Mouse (Mus musculus) liver, embryonic 14.5 days (tissue): Measurements from ENCODE around the gene Rin2. TPM values are rescaled to one million over a fixed set of nuclear protein-coding genes. Genes with fewer than 3 reads are reported as not detected.

Experiments used
- ATAC-seq: fragments of 200-750 bp; cut with Nextera tagmentation; 2 replicates; pipeline ENCODE4 v1.8.0; 2017; ENCODE audit warnings: moderate number of reproducible peaks, mild to moderate bottlenecking, moderate library complexity; ENCODE audit not compliant: insufficient read depth
- DNase-seq, 3 experiments: peaks; one replicate each; pipeline ENCODE4 v3.0.0-alpha.2; 2012 to 2013; ENCODE audit warnings: low read depth in 3 of 3, low spot score in 3 of 3
- H3K27ac ChIP-seq: fragments of 300-500 bp; sonication (generic); 2 replicates; pipeline ENCODE4 v1.5.1; 2014; ENCODE audit warnings: moderate library complexity, mild to moderate bottlenecking, control low read depth, inconsistent platforms
- H3K27me3 ChIP-seq: fragments of 300-500 bp; sonication (generic); 2 replicates; pipeline ENCODE4 v1.6.1; 2014; ENCODE audit warnings: mild to moderate bottlenecking, low read length, moderate library complexity; ENCODE audit not compliant: control insufficient read depth, insufficient read depth
- H3K36me3 ChIP-seq: fragments of 300-500 bp; sonication (generic); replicated peaks from 2 replicates; pipeline ENCODE4 v1.6.1; 2014; ENCODE audit warnings: low read depth; ENCODE audit not compliant: control insufficient read depth, insufficient read depth
- H3K4me1 ChIP-seq, 2 experiments: fragments of 200-500 bp in 1 of 2; fragments of 300-500 bp in 1 of 2; sonication (generic) in 1 of 2; replicated peaks; 2 replicates each; pipeline ENCODE4 v1.6.1; 2012 to 2014; ENCODE audit warnings: antibody characterized with exemption in 1 of 2, inconsistent platforms in 1 of 2, low read length in 1 of 2; ENCODE audit not compliant: control insufficient read depth in 2 of 2, insufficient read depth in 2 of 2
- H3K4me2 ChIP-seq: fragments of 300-500 bp; sonication (generic); 2 replicates; pipeline ENCODE4 v1.6.1; 2014; ENCODE audit warnings: low read depth, mild to moderate bottlenecking, control low read depth, moderate library complexity
- H3K4me3 ChIP-seq, 2 experiments: fragments of 200-500 bp in 1 of 2; fragments of 300-500 bp in 1 of 2; sonication (generic) in 1 of 2; 2 replicates each; pipeline ENCODE4 v1.5.1; 2012 to 2014; ENCODE audit warnings: low read depth in 2 of 2, low read length in 2 of 2, mild to moderate bottlenecking in 2 of 2, control low read depth in 1 of 2, inconsistent platforms in 1 of 2, moderate library complexity in 1 of 2; ENCODE audit not compliant: insufficient read depth in 1 of 2
- H3K9ac ChIP-seq: fragments of 300-500 bp; sonication (generic); replicated peaks from 2 replicates; pipeline ENCODE4 v1.6.1; 2014; ENCODE audit warnings: mild to moderate bottlenecking, control low read depth, moderate library complexity
- H3K9me3 ChIP-seq: fragments of 300-500 bp; sonication (generic); 2 replicates; pipeline ENCODE4 v1.6.1; 2016; ENCODE audit warnings: low read length, mixed read lengths; ENCODE audit not compliant: control insufficient read depth
- CTCF ChIP-seq: IDR thresholded peaks from 2 replicates; pipeline ENCODE4 v1.5.1; 2016; ENCODE audit warnings: antibody characterized with exemption, low read depth, control low read depth
- EP300 ChIP-seq: IDR thresholded peaks from 2 replicates; pipeline ENCODE4 v1.6.1; 2016; ENCODE audit warnings: antibody characterized with exemption, low read depth
- WGBS: fragments of 180-500 bp; shearing (Covaris S2); extraction: QIAGEN DNeasy Blood & Tissue Kit; methylation state at CpG from one replicate; pipeline ENCODE4 v1.1.7; 2014; ENCODE audit not compliant: insufficient replicate concordance; 5-methylcytosine and 5-hydroxymethylcytosine counted together
- polyA plus RNA-seq, 2 experiments: library from polyadenylated mRNA; depleted of rRNA in 1 of 2; stranded (reverse) in 1 of 2; unstranded in 1 of 2; fragments of >200 nt; fragmentation: Nextera tagmentation in 1 of 2; extraction: Ambion mirVana in 1 of 2; gene quantifications; 2 replicates each; pipeline versions ENCODE4 v1.2.1 to v1.2.3; 2012 to 2014

Gene Rin2
- polyA plus RNA-seq, 2 experiments: 1.1 to 1.7 TPM

DNA sequence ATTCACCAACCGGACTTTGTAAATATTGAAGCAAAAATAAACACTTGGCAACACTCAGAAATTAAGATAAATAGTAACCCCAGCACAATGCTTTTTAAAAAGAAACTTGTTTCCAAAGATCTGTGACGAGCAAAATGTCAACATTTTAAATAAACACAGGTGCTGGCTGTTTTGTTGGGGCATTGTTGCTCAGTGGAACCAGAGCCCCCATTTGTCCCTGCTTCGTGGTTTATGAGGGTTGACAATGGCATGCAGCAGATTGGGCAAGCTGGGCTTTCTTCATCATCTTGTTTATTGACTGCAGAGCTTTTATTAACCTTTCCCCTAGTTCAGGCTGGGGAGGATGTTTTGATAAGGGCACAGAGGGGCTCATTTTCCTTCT lies 1.5 kb downstream of the Rin2 start:
- Histone ChIP-seq H3K27me3 (peaks cover 3% of the 10 kb centered on the region; the same call in 1 of the 2 replicates), H3K9me3 (no peaks in the 10 kb centered on the region), H3K36me3 (no peaks in the 10 kb centered on the region), H3K4me3 (no peak overlapping the region), H3K4me2 (no peak overlapping the region), H3K9ac (no peak overlapping the region), H3K27ac (no peak overlapping the region), H3K4me1 (no peaks in the 10 kb centered on the region; a peak in 1 of 4 replicates)
- 40% methylated on average over 3 of the region's 3 CpGs for WGBS
- no peak for DNase-seq
- TF ChIP-seq CTCF (no peak), EP300 (no peak)
- no peak for ATAC-seq

DNA sequence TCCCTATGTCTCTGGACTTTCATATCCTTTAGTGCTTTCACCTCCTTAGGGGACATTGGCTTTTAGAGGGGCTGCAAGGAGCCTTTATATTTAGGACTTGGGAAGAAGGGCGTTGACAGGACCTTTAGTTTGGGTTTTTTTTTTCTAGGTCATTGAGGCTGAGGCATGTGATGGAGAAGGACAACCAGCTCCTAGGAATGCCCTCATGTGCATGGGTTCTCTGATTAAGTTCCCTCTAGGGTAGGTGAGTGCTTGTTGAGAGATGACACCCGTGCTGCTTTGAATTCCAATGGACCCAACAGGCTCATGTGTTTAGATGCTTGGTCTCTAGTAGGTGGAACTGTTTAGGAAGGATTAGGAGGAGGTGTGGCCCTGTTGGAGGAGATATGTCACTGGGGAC lies 1.9 kb downstream of the Rin2 start:
- Histone ChIP-seq H3K36me3 (no peaks in the 10 kb centered on the region), H3K27me3 (peaks cover 3% of the 10 kb centered on the region; the same call in 1 of the 2 replicates), H3K4me1 (no peaks in the 10 kb centered on the region; a peak in 1 of 4 replicates), H3K4me2 (no peak overlapping the region), H3K4me3 (no peak overlapping the region), H3K27ac (no peak overlapping the region), H3K9me3 (no peaks in the 10 kb centered on the region), H3K9ac (no peak overlapping the region)
- ATAC-seq (no peak), DNase-seq (no peak)
- 57% methylated on average over 2 of the region's 2 CpGs for WGBS
- no peak for TF ChIP-seq EP300
- no peak for TF ChIP-seq CTCF

- H3K27me3 ChIP-seq: peaks cover 3% of the 10 kb centered on the region; the same call in 1 of the 2 replicates
- H3K27ac ChIP-seq: no peak overlapping the region
- TF ChIP-seq CTCF (no peak), EP300 (no peak)
- DNase-seq: no peak
- H3K9ac ChIP-seq: no peak overlapping the region
- no peak overlapping the region for H3K4me3 ChIP-seq
- H3K9me3 ChIP-seq: no peaks in the 10 kb centered on the region
- WGBS: 56% methylated on average over 2 of the region's 2 CpGs
- no peaks in the 10 kb centered on the region for H3K36me3 ChIP-seq
- H3K4me2 ChIP-seq: no peak overlapping the region
- no peak for ATAC-seq
- peaks cover 0 to 2% of the 10 kb centered on the region in 2 experiments; a peak in 1 of 4 replicates for H3K4me1 ChIP-seq
Measured at GRCm38 (mm10) chr2:145680141-145680540, 5.1 kb downstream of the Rin2 start.

DNA sequence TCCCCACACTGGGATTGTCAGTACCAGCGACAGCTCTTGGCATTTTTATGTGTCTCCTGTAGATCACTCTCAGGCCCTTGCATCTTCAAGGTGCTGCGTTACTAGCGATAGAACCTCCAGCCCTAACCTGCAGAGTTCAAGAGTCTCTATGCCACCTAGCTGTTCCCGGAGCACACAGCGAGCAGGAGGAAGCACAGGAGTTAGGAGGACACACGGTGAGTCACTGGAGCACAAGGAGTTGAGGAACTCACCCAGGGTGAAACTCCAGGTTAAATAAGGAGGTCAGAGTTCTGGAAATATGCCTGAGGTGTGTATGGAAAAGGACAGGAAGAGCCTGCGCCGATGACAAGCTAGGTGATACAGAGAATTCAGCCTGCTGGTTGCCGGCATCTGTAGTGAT lies 5.7 kb downstream of the Rin2 start:
- DNase-seq (no peak), ATAC-seq (no peak)
- Histone ChIP-seq H3K4me2 (no peak overlapping the region), H3K4me1 (peaks cover 0 to 2% of the 10 kb centered on the region in 2 experiments; a peak in 1 of 4 replicates), H3K27me3 (peaks cover 3% of the 10 kb centered on the region; the same call in 1 of the 2 replicates), H3K4me3 (no peak overlapping the region), H3K9ac (no peak overlapping the region), H3K9me3 (no peaks in the 10 kb centered on the region), H3K36me3 (no peaks in the 10 kb centered on the region), H3K27ac (no peak overlapping the region)
- TF ChIP-seq EP300 (no peak), CTCF (no peak)
- WGBS: 69% methylated on average over 9 of the region's 9 CpGs

DNA sequence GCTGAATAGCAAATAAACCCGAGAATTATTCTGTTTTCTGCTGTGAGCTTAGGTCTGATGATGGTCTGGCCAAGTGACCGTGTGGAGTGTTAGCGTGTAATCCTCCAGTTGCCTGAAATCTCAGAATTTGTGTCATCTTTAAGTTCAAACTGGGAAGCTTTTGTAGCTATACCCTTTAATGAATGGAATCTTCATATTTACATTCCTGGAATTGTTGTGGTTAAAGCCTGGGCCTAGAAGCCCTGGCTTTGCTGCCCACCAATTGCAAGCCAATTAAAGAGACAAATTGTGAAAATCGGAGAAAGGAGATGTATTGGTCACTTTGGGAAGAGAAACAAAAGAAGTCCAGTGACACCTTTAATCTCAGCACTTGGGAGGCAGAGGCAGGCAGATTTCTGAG lies 6.6 kb downstream of the Rin2 start:
- Histone ChIP-seq H3K9ac (no peak overlapping the region), H3K36me3 (no peaks in the 10 kb centered on the region), H3K4me2 (no peak overlapping the region), H3K27ac (no peak overlapping the region), H3K9me3 (no peaks in the 10 kb centered on the region), H3K4me3 (no peak overlapping the region), H3K4me1 (peaks cover 0 to 2% of the 10 kb centered on the region in 2 experiments; a peak in 1 of 4 replicates), H3K27me3 (no peaks in the 10 kb centered on the region)
- DNase-seq (no peak), ATAC-seq (no peak)
- TF ChIP-seq EP300 (no peak), CTCF (no peak)
- 58% methylated on average over 4 of the region's 4 CpGs for WGBS
